Mouse (Mus musculus): ENCODE measurements around the gene Gm5580.

DNA sequence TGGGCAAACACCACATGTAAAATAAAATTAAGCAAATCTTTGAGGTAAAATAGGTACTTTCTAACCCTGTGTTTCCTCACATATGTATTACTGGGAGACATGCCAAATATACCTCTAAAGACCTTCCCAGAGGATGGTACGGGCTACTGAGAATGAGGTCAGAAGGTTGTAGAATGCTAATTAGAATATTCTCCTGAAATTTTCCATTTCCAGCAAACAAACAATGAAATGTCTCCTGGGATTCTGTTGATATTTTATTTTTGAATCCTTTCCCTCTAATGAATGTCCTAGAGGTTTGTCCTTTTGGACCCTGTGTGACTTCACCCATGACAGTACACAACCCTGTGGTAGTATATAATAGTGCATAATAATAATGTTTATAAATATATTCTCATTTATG is 3.0 kb downstream of the Gm5580 start, which contains the start of gene Olfr214:
- TF ChIP-seq CTCF (conservative IDR thresholded peaks at IDR 0.05; ENCODE audit: low read length): no peak
- TF ChIP-seq NANOG (IDR thresholded peaks at IDR 0.05; ENCODE audit: borderline replicate concordance, low read length): no peak

Measured in E14TG2a.4 (cell line).